Mouse (Mus musculus): ENCODE measurements around the gene Nagpa.
"Not testable (repeated sequence)": the region's sequence is repeated elsewhere in the genome, so short reads cannot be mapped to it uniquely, and the experiment has no call there.

Gene Nagpa

GRCm38 (mm10) chr16:5203668-5204433 lies at the start of gene Nagpa:
Gene Nagpa, minus strand, starts transcription at chr16:5204012.
- DNase-seq (ENCODE audit: low read depth, low spot score): peak; percentile 83

- peak; percentile 53 for DNase-seq (ENCODE audit: low read depth, low spot score)
Observed at GRCm38 (mm10) chr16:5252260-5252659, 48.4 kb upstream of the Nagpa start.

DNA sequence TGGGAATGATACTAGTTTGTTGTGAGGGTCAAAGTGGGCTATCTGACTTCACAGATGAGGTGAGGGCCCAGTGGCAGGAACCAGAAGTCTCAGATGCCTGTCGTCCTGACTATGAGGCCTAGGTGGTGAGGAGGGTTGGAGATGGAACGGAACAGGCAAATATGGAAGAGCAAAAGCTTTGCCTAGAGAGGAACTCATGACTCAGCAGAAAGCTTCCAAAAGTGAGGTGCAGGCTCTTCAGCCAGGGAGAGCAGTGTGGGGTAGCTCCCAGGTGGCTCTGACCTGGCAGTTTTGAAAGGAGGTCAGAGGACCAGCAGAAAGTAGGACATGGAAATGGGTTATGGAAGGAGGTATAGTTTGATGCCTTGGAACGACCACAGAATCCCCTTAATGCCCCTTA lies 47.1 kb upstream of the Nagpa start:
- no peak for DNase-seq (ENCODE audit: low read depth, low spot score)

DNA sequence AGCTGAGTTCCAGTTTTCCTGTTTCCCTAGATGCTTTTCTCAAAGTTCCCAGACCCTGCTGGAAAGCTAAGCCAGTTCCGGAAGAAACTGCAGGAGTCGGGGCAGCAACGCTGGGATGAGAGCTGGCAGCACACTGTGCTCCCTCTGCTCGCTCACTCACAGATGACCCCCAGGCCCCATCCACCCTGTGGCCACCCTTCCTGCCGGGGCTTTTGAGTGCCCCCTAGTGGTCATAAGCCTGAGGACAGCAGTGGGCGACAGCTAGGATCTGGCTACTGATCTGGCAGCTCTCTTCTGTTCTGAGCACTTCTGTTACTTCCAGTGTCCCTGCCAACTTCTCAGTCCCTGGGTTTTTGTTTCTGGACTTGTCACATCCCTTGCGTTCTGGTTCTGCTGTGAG lies 40.6 kb upstream of the Nagpa start:
- DNase-seq (ENCODE audit: low read depth, low spot score): peak; percentile 55

DNA sequence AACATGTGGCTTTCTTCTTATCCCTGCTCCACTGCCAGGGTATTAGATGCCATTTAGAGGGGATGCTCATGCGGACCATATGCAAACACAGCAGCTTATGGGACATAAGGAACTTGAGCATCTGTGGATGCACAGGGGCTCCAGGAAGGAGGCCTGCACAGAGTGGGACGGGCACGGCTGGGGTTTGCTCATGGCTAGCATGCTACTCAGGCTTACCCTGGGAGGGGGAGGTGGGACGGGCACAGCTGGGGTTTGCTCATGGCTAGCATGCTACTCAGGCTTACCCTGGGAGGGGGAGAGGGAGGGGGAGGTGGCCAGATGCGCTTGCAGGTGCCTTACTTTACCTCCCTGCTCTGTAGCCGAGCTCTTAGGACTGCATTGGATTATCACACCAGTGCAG lies 39.1 kb upstream of the Nagpa start:
- no peak for DNase-seq (ENCODE audit: low read depth, low spot score)

DNA sequence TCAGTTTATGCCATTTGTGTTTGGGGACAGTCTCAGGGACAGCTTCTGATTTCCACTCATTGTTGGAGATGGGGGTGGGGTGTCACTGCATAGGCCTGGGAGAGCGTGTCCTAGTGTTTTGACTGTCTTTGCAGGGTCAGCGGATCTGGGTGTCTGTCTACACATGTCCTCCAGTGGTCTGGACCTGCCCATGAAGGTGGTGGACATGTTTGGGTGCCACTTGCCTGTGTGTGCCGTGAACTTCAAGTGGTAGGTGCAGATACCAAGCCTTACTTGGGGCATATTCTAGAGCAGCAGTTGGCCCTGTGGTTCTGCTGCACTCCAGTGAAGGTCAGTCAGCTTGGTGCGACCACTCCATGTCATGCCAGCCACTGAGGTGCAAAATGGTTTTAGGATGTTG lies 38.5 kb upstream of the Nagpa start:
- no peak for DNase-seq (ENCODE audit: low read depth, low spot score)

- peak; percentile 97 for DNase-seq (ENCODE audit: low read depth, low spot score)
Observed at GRCm38 (mm10) chr16:5233418-5234313, 29.9 kb upstream of the Nagpa start, which contains the start of gene Alg1. Gene Alg1, plus strand, starts transcription at chr16:5233621.

DNA sequence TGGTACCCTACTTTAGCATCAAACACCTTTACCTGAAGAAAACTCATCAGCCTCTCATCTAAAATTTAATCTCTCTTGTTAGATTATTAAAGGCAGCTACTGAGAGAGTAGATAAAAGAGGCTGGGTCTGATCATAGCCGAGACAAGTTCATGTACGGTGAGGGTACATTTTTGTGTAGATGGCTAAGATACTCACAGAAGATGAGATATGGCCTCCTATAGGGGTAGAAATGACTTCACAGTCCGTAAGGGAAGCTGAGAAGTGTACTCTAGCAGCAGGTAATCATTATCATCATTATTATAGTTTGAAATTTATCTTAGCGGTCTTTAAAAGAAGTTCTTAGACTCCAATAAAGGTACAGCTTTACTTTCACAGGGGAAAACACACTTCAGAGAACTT lies 29.2 kb upstream of the Nagpa start:
- DNase-seq (ENCODE audit: low read depth, low spot score): no peak

GRCm38 (mm10) chr16:5228103-5228502 lies 24.3 kb upstream of the Nagpa start:
- DNase-seq (ENCODE audit: low read depth, low spot score): not testable (repeated sequence)

- not testable (repeated sequence) for DNase-seq (ENCODE audit: low read depth, low spot score)
Observed at GRCm38 (mm10) chr16:5227501-5227900, 23.7 kb upstream of the Nagpa start.

- DNase-seq (ENCODE audit: low read depth, low spot score): not testable (repeated sequence)
Observed at GRCm38 (mm10) chr16:5226534-5226933, 22.7 kb upstream of the Nagpa start.

- DNase-seq (ENCODE audit: low read depth, low spot score): peak; percentile 15
Observed at GRCm38 (mm10) chr16:5222140-5222539, 18.3 kb upstream of the Nagpa start, which contains the start of gene AU021092. Gene AU021092, minus strand, starts transcription at chr16:5222299.

DNA sequence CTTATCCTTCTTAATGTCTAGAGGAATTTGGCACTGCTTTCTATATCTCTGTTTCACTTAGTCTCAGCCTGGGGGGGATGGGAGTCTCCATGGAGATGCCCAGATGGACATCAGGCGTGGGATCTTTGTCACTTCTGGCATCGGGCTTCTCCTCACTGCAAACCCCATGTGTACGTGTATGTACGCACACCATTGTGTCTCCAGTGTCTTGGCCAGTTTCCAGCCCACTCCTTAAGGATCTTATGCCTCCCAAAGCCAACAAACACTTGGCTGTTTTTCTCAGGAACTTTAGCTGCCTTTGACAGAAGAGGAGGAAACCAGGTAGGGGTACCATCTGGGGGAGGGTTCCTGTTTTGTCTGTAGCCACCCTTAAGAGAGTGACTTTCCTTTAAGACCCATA lies 17.6 kb upstream of the Nagpa start:
- no peak for DNase-seq (ENCODE audit: low read depth, low spot score)

DNA sequence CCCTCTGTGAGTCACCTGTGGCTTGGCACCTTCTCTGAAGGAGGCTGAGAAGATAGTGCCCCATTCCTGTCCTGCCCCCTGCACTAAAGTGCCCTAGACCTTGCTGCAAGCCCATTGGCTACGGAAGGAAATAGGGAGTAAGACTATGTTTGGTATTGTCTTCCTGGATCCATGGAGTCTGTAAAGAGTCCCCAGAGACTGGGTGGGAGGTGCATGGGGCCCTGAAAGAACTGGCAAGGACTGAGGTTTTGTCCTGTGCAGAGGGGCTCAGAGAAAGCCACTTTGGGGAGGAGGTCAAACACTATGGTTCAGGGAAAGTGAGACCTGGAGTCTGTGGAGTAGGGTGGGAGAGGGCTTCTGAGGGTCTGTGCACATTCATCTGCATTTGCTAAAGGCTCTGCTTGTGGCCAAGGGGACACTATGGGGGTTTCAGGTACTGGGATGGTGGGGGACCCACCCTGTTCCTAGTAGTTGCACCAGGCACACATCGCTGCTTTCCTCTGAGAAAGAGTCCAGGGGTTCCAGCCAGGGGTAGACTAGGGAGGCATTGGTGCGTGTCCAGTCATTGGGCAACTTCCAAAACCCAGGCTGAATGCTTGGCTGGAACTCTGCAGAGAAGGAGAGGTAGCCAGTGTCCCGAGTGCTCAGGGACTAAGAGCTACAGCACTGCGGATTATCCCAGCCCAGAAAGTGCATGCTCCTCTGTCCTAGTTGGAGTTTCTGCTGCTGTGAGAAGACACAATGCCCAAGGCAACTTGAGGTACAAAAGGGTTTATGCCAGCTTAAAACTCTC lies 13.7 kb upstream of the Nagpa start:
- DNase-seq (ENCODE audit: low read depth, low spot score): no peak

- no peak for DNase-seq (ENCODE audit: low read depth, low spot score)
Observed at GRCm38 (mm10) chr16:5216686-5217085, 12.9 kb upstream of the Nagpa start.

DNA sequence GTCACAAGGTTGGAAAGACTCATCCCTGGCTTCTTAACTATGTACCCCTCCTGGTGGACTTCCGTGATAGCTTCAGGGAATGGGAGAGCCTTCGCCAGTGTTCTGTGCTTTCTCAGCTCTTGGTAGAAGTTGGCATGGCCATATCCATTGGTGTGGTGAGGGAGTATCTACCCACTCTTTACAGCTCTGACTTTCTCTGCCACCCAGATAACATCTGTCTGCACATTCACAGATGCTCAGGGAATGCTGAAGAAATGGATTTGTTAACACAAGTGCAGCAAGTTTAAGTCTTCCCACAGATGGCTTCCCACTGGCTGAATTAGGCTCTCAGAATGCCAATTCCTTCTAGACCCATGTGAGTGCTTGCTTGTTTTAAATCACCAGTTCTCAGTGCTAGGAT lies 10.3 kb upstream of the Nagpa start:
- DNase-seq (ENCODE audit: low read depth, low spot score): no peak

DNA sequence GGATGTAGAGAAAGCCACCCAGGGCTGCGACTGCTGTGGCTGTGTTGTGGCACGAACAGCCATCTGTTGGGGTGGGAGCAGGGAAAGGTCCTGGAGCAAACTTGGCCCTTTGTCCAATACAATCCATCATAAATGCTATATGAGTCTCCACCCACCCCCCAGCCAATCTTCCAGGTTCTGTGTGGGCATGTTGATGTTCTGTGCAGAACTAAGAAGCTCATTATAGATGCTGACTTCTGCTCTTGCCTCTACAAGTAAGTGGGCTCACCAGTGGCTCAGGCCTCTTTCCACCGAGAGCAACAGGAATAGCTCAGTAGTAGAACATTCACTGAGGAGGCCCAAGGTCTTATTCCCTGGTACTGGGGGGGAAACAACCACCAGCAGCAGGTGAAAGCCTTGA lies 8.3 kb upstream of the Nagpa start:
- no peak for DNase-seq (ENCODE audit: low read depth, low spot score)

DNA sequence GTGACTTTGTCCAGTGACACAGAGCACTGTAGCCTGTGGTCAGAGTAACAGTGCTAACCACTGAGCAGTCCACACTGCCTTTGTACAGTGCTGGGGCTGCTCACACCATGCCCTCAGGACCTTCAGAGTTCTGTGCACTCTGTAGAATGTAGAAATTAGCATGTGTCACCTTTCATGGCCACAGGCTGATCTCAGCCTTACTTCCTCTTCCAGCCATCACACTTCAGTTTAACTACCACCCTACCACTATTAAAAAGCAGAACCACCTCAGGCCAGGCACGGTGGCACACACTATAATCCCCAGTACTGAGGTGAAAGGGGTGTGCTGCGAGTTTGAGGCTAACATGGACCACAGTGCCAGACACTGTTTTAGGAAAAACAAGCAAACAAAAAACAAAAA lies 6.6 kb upstream of the Nagpa start:
- DNase-seq (ENCODE audit: low read depth, low spot score): no peak

DNA sequence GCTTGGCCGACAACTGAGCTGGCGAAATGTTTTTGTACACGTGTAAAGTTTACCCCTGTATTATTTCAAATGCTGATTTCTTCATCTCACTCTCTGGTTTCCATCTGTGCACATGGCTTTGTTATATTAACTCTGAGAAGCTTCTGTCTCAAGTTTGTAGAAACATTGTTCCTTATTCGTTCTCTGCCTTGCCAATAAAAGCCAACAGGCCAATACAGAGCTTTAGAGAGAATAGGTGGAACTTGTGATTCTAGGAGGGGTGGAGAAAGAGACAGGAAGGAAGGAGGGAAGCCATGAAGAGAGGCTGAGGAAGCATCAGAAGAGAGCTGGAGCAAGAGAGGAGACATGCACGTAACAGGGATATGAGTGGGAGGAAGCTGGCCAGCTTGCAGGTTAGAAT lies 2.2 kb upstream of the Nagpa start:
- DNase-seq (ENCODE audit: low read depth, low spot score): no peak

DNA sequence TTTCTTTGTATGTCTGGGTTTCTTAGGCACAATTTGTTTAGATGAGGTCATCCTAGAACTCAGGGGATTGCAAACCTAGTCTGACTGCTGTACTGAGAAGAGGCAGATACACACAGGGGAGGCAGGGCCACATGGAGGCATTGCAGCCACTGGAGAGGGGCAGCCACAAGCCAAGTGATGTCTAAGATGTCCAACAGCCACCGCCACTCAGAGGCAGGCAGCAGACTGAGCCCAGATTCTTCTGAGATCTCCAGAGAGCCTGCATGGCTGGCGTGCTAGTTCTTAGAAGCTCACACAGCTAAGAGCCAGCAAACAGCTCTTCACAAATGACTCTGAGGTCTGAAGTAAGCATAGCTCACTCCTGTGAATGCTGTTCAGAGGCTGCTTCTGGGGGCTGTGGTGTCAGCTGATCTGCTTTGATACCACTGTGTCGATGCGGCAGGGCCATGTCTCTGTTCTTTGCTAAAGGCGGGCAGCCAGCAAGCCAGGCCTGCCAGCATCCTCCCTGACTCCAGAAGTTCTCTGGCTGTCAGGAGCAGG lies 1.7 kb upstream of the Nagpa start:
- no peak for DNase-seq (ENCODE audit: low read depth, low spot score)

DNA sequence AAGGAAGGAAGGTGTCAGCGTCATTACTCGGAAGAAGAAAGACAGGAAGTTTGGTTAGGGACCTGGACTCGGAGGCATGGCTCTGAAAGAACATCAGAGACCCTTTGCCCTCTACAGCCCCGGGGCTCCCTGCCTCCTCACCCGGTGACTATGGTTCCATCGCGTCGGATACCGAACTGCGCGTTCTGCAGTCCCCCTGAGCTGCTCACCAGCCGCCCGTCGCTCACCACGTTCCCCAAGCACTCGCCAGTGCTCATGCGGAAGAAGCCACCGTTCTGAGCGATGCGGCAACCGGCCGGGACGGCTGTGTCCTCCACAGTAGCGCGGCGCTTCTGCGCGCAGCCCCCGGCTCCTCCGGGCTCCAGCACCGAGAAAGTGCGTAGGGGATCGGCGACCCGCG lies 612 bp downstream of the Nagpa start:
- no peak for DNase-seq (ENCODE audit: low read depth, low spot score)

- peak; percentile 56 for DNase-seq (ENCODE audit: low read depth, low spot score)
Observed at GRCm38 (mm10) chr16:5202681-5203080, 1.1 kb downstream of the Nagpa start.
